Mouse (Mus musculus): ENCODE measurements at regions not wholly inside any gene's neighbourhood (a gene's known extent, or its start where the extent isn't known, plus 50 kb on each side); places are given as distances from the start of the nearest gene placed in this dataset.

- Histone ChIP-seq H3K4me1 (no peaks in the 10 kb centered on the region), H3K36me3 (no peaks in the 10 kb centered on the region), H3K9me3 (no peaks in the 10 kb centered on the region), H3K9ac (no peak overlapping the region), H3K4me2 (no peak overlapping the region), H3K27ac (no peak overlapping the region), H3K27me3 (no peaks in the 10 kb centered on the region), H3K4me3 (no peak overlapping the region)
- WGBS: 82% methylated on average over 1 of the region's 1 CpGs
- no peak for ATAC-seq (ENCODE audit: borderline replicate concordance, extremely low read depth, low FRiP score, low TSS enrichment)
Observed at GRCm38 (mm10) chr9:25426941-25427340, 54.4 kb upstream of the Eepd1 start.

GRCm38 (mm10) chr9:25429450-25430213 is 51.7 kb upstream of the Eepd1 start:
- H3K4me1 ChIP-seq: no peaks in the 10 kb centered on the region
- 60% methylated on average over 6 of the region's 6 CpGs for WGBS
- H3K27ac ChIP-seq: no peak overlapping the region
- no peak for ATAC-seq (ENCODE audit: borderline replicate concordance, extremely low read depth, low FRiP score, low TSS enrichment)
- H3K9ac ChIP-seq: no peak overlapping the region
- H3K27me3 ChIP-seq: no peaks in the 10 kb centered on the region
- H3K9me3 ChIP-seq: no peaks in the 10 kb centered on the region
- H3K4me3 ChIP-seq: no peak overlapping the region
- no peak overlapping the region for H3K4me2 ChIP-seq
- no peaks in the 10 kb centered on the region for H3K36me3 ChIP-seq

All from lung, embryonic 15.5 days (tissue).